Mouse (Mus musculus): ENCODE results near the gene Gm10837.
A peak's percentile ranks its signal among the peaks of the same experiment; 100 is the strongest.

The Gm10837 gene

GRCm38 (mm10) chr14:122464763-122465741 is 25.3 kb upstream of the Gm10837 start, which contains the start of gene Zic5:
TSS of gene Zic5 (minus strand) at chr14:122465677.
- peak; percentile 73 for DNase-seq (ENCODE audit: low read depth, low spot score)

GRCm38 (mm10) chr14:122465931-122466490 is 24.4 kb upstream of the Gm10837 start:
- DNase-seq (ENCODE audit: low read depth, low spot score) = no peak

- no peak for DNase-seq (ENCODE audit: low read depth, low spot score)
These were observed 23.5 kb upstream of the Gm10837 start for GRCm38 (mm10) chr14:122466756-122467362.

- peak; percentile 37 for DNase-seq (ENCODE audit: low read depth, low spot score)
These were observed 22.2 kb upstream of the Gm10837 start for GRCm38 (mm10) chr14:122467926-122468841.

- DNase-seq (ENCODE audit: low read depth, low spot score) = peak; percentile 47
These were observed 21.2 kb upstream of the Gm10837 start for GRCm38 (mm10) chr14:122468971-122469755.

GRCm38 (mm10) chr14:122471449-122472085 is 18.8 kb upstream of the Gm10837 start:
- DNase-seq (ENCODE audit: low read depth, low spot score) = peak; percentile 42

GRCm38 (mm10) chr14:122472161-122472560 is 18.2 kb upstream of the Gm10837 start:
- DNase-seq (ENCODE audit: low read depth, low spot score) = peak; percentile 28

GRCm38 (mm10) chr14:122472647-122473046 is 17.7 kb upstream of the Gm10837 start:
- no peak for DNase-seq (ENCODE audit: low read depth, low spot score)

- DNase-seq (ENCODE audit: low read depth, low spot score) = no peak
These were observed 17.1 kb upstream of the Gm10837 start for GRCm38 (mm10) chr14:122473211-122473751.

- peak; percentile 85 for DNase-seq (ENCODE audit: low read depth, low spot score)
These were observed 16.1 kb upstream of the Gm10837 start for GRCm38 (mm10) chr14:122474041-122474890.

- DNase-seq (ENCODE audit: low read depth, low spot score) = peak; percentile 82
These were observed 15.4 kb upstream of the Gm10837 start, which contains the start of gene Zic2 for GRCm38 (mm10) chr14:122474891-122475556. TSS of gene Zic2 (plus strand) at chr14:122475435.

GRCm38 (mm10) chr14:122475557-122476040 is 14.8 kb upstream of the Gm10837 start:
- peak; percentile 21 for DNase-seq (ENCODE audit: low read depth, low spot score)

GRCm38 (mm10) chr14:122476041-122476821 is 14.2 kb upstream of the Gm10837 start:
- DNase-seq (ENCODE audit: low read depth, low spot score) = peak; percentile 35

- DNase-seq (ENCODE audit: low read depth, low spot score) = no peak
These were observed 13.6 kb upstream of the Gm10837 start for GRCm38 (mm10) chr14:122476822-122477215.

GRCm38 (mm10) chr14:122477261-122477671 is 13.1 kb upstream of the Gm10837 start:
- DNase-seq (ENCODE audit: low read depth, low spot score) = peak; percentile 53

GRCm38 (mm10) chr14:122477971-122478573 is 12.3 kb upstream of the Gm10837 start:
- no peak for DNase-seq (ENCODE audit: low read depth, low spot score)

Measured in forelimb bud, embryonic 11.5 days (tissue).